Mouse (Mus musculus) stomach, embryonic 16.5 days (tissue): ENCODE results near the gene Lamp1. TPM values are rescaled to one million over a fixed set of nuclear protein-coding genes. Genes with fewer than 3 reads are reported as not detected.

Experiments
- ATAC-seq: fragments of 200-750 bp; cut with Nextera tagmentation; 2 replicates; pipeline ENCODE4 v1.8.0; 2017; ENCODE audit warnings: moderate number of reproducible peaks, moderate TSS enrichment; ENCODE audit not compliant: insufficient read depth, low FRiP score
- H3K27ac ChIP-seq: fragments of 300-500 bp; sonication (generic); 2 replicates; pipeline ENCODE4 v1.5.1; 2014; ENCODE audit warnings: low read length
- H3K27me3 ChIP-seq: fragments of 300-500 bp; sonication (generic); 2 replicates; pipeline ENCODE4 v1.6.1; 2014; ENCODE audit warnings: low read length, control low read depth, mixed read lengths; ENCODE audit not compliant: control insufficient read depth, insufficient read depth
- H3K36me3 ChIP-seq: fragments of 300-500 bp; sonication (generic); 2 replicates; pipeline ENCODE4 v1.6.1; 2014; ENCODE audit warnings: low read length; ENCODE audit not compliant: control insufficient read depth, insufficient read depth
- H3K4me1 ChIP-seq: fragments of 300-500 bp; sonication (generic); 2 replicates; pipeline ENCODE4 v1.6.1; 2014; ENCODE audit warnings: low read length, control low read depth, mixed read lengths; ENCODE audit not compliant: control insufficient read depth, insufficient read depth
- H3K4me2 ChIP-seq: fragments of 300-500 bp; sonication (generic); 2 replicates; pipeline ENCODE4 v1.6.1; 2014; ENCODE audit warnings: low read depth, low read length, mixed read lengths
- H3K4me3 ChIP-seq: fragments of 300-500 bp; sonication (generic); replicated peaks from 2 replicates; pipeline ENCODE4 v1.5.1; 2014; ENCODE audit warnings: mild to moderate bottlenecking, low read length
- H3K9ac ChIP-seq: fragments of 300-500 bp; sonication (generic); 2 replicates; pipeline ENCODE4 v1.6.1; 2014; ENCODE audit warnings: low read length
- H3K9me3 ChIP-seq: fragments of 300-500 bp; sonication (generic); replicated peaks from 2 replicates; pipeline ENCODE4 v1.6.1; 2016; ENCODE audit warnings: low read length, control low read depth; ENCODE audit not compliant: control insufficient read depth
- WGBS: fragments of 180-500 bp; shearing (Covaris S2); extraction: QIAGEN DNeasy Blood & Tissue Kit; methylation state at CpG from one replicate; pipeline ENCODE4 v1.1.7; 2014; 5-methylcytosine and 5-hydroxymethylcytosine counted together
- polyA plus RNA-seq: library from polyadenylated mRNA; unstranded; fragments of >200 nt; fragmentation: Nextera tagmentation; extraction: Ambion mirVana; gene quantifications from 2 replicates; pipeline ENCODE4 v1.2.1, GENCODE M21; 2015

Gene Lamp1
- polyA plus RNA-seq, 1 experiment from 2014 or later = 263 TPM

- WGBS = 69% methylated on average over 12 of the region's 12 CpGs
- Histone ChIP-seq H3K27me3 (no peaks in the 10 kb centered on the region), H3K9ac (no peak overlapping the region), H3K27ac (no peak overlapping the region), H3K4me3 (no peak overlapping the region), H3K4me1 (peaks cover 15% of the 10 kb centered on the region), H3K9me3 (no peaks in the 10 kb centered on the region), H3K4me2 (no peak overlapping the region), H3K36me3 (no peaks in the 10 kb centered on the region)
- no peak for ATAC-seq
These were observed 2.4 kb upstream of the Lamp1 start for GRCm38 (mm10) chr8:13156327-13157097.

GRCm38 (mm10) chr8:13159377-13159881, 468 bp downstream of the Lamp1 start:
- Histone ChIP-seq H3K27me3 (no peaks in the 10 kb centered on the region), H3K27ac (peak overlapping the region; percentile 14), H3K9ac (peak overlapping the region; percentile 91), H3K4me1 (peaks cover 15% of the 10 kb centered on the region), H3K36me3 (no peaks in the 10 kb centered on the region), H3K4me3 (peak overlapping the region; percentile 68), H3K9me3 (no peaks in the 10 kb centered on the region), H3K4me2 (peak overlapping the region; percentile 81)
- peak; percentile 51; the same call in 1 of the 2 replicates for ATAC-seq
- WGBS = 1% methylated on average over 49 of the region's 49 CpGs

GRCm38 (mm10) chr8:13160691-13161090, 1.7 kb downstream of the Lamp1 start:
- Histone ChIP-seq H3K27ac (no peak overlapping the region), H3K9ac (peak overlapping the region; percentile 91; the same call in 1 of the 2 replicates), H3K36me3 (no peaks in the 10 kb centered on the region)

GRCm38 (mm10) chr8:13162098-13162497, 3.1 kb downstream of the Lamp1 start:
- peaks cover 15% of the 10 kb centered on the region for H3K4me1 ChIP-seq
- ATAC-seq = no peak
- 84% methylated on average over 6 of the region's 6 CpGs for WGBS
- H3K9ac ChIP-seq = no peak overlapping the region
- no peaks in the 10 kb centered on the region for H3K27me3 ChIP-seq
- H3K27ac ChIP-seq = no peak overlapping the region
- no peaks in the 10 kb centered on the region for H3K9me3 ChIP-seq
- H3K4me3 ChIP-seq = no peak overlapping the region
- no peaks in the 10 kb centered on the region for H3K36me3 ChIP-seq
- H3K4me2 ChIP-seq = no peak overlapping the region

More at GRCm38 (mm10) chr8:13160691-13161090, 1.7 kb downstream of the Lamp1 start:
- Histone ChIP-seq H3K9me3 (no peaks in the 10 kb centered on the region), H3K27me3 (no peaks in the 10 kb centered on the region), H3K4me3 (peak overlapping the region; percentile 68), H3K4me2 (peak overlapping the region; percentile 81), H3K4me1 (peaks cover 15% of the 10 kb centered on the region)
- no peak for ATAC-seq
- WGBS = 76% methylated on average over 3 of the region's 3 CpGs

- 65% methylated on average over 1 of the region's 1 CpGs for whole genome bisulfite sequencing
- H3K9ac ChIP-seq = no peak overlapping the region
- ATAC-seq = no peak
- no peak overlapping the region for H3K4me3 ChIP-seq
- H3K27me3 ChIP-seq = no peaks in the 10 kb centered on the region
- no peak overlapping the region for H3K4me2 ChIP-seq
- H3K4me1 ChIP-seq = peaks cover 14% of the 10 kb centered on the region
- H3K9me3 ChIP-seq = no peaks in the 10 kb centered on the region
- H3K27ac ChIP-seq = no peak overlapping the region
- H3K36me3 ChIP-seq = peaks cover 5% of the 10 kb centered on the region
These were observed 4.6 kb downstream of the Lamp1 start for GRCm38 (mm10) chr8:13163563-13163962.

GRCm38 (mm10) chr8:13164361-13164760, 5.4 kb downstream of the Lamp1 start:
- Histone ChIP-seq H3K9me3 (no peaks in the 10 kb centered on the region), H3K27ac (no peak overlapping the region), H3K36me3 (peaks cover 5% of the 10 kb centered on the region), H3K4me1 (peaks cover 13% of the 10 kb centered on the region), H3K4me3 (no peak overlapping the region), H3K9ac (no peak overlapping the region), H3K27me3 (no peaks in the 10 kb centered on the region), H3K4me2 (no peak overlapping the region)
- 84% methylated on average over 5 of the region's 5 CpGs for WGBS
- no peak for ATAC-seq

GRCm38 (mm10) chr8:13170510-13170909, 11.5 kb downstream of the Lamp1 start:
- Histone ChIP-seq H3K9ac (no peak overlapping the region), H3K4me1 (no peaks in the 10 kb centered on the region), H3K36me3 (peaks cover 25% of the 10 kb centered on the region), H3K4me2 (no peak overlapping the region), H3K4me3 (no peak overlapping the region), H3K9me3 (no peaks in the 10 kb centered on the region), H3K27me3 (no peaks in the 10 kb centered on the region), H3K27ac (no peak overlapping the region)
- ATAC-seq = no peak
- 78% methylated on average over 1 of the region's 1 CpGs for WGBS

GRCm38 (mm10) chr8:13174305-13174704, 15.3 kb downstream of the Lamp1 start:
- Histone ChIP-seq H3K36me3 (peaks cover 20% of the 10 kb centered on the region), H3K4me1 (no peaks in the 10 kb centered on the region), H3K27me3 (no peaks in the 10 kb centered on the region), H3K4me2 (no peak overlapping the region), H3K4me3 (no peak overlapping the region), H3K9me3 (no peaks in the 10 kb centered on the region), H3K27ac (no peak overlapping the region), H3K9ac (no peak overlapping the region)
- ATAC-seq = no peak
- WGBS = 90% methylated on average over 4 of the region's 4 CpGs

- Histone ChIP-seq H3K27me3 (no peaks in the 10 kb centered on the region), H3K36me3 (peaks cover 20% of the 10 kb centered on the region), H3K4me2 (no peak overlapping the region), H3K27ac (no peak overlapping the region), H3K9me3 (no peaks in the 10 kb centered on the region), H3K9ac (no peak overlapping the region), H3K4me1 (no peaks in the 10 kb centered on the region), H3K4me3 (no peak overlapping the region)
- WGBS = 91% methylated on average over 4 of the region's 4 CpGs
- no peak for ATAC-seq
These were observed 15.8 kb downstream of the Lamp1 start for GRCm38 (mm10) chr8:13174811-13175210.
